Mouse (Mus musculus): ENCODE results near the gene Pogk. TPM values are rescaled to one million over a fixed set of nuclear protein-coding genes. Genes with fewer than 3 reads are reported as not detected.

The Pogk gene
- polyA plus RNA-seq, 1 experiment from 2014 or later: 43.3 TPM

DNA sequence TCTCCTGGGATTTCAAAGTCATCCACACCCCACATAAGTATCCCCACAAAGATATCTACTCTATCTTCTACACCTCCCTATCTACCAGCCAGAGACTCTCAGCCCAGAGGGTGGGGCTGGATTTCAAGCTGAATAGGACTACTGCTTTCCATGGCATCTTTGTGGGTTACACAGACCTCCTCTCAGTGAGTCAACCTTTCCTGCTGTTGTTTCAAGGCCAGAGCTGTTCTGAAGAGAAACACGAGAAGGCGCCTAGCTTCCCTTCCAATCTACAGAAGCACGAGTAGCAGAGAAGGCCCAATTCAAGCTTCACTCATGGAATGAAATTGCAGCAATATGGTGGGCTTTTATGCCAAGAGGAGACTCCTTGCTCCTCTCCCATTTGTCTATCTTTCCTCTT, 5.8 kb downstream of the Pogk start:
- WGBS: 89% methylated on average over 3 of the region's 3 CpGs

DNA sequence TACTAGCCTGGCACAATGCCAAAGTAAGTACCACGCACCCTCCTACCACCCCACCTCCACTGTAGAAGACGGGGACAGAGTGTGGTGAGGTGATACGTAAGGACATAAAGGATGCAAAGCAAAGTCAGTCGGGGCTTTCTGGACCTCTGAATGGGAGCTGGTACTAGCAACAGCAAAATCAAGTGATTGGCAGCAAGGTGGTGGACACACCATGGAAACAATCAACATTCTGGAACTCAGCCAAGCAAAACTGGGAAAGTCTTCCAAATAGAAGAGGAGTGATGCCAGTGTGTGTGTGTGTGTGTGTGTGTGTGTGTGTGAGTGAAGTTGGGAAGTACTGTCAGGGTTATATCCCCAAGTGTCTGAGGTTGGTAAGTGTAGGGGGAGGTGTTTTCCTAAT, 7.7 kb downstream of the Pogk start:
- H3K4me3 ChIP-seq (ENCODE audit: low read depth, low read length): no peak overlapping the region
- no peak overlapping the region for H3K27ac ChIP-seq (ENCODE audit: low read depth, low read length)
- no peaks in the 10 kb centered on the region for H3K4me1 ChIP-seq (ENCODE audit: control insufficient read depth, insufficient read depth, low read length)
- H3K27me3 ChIP-seq (ENCODE audit: control insufficient read depth, insufficient read depth, low read length): no peaks in the 10 kb centered on the region
- ATAC-seq (ENCODE audit: insufficient read depth, low FRiP score, low TSS enrichment) (no peak), DNase-seq (ENCODE audit: low spot score) (no peak)
- no peaks in the 10 kb centered on the region for H3K9me3 ChIP-seq (ENCODE audit: control insufficient read depth, low read length)
- no peak overlapping the region for H3K4me2 ChIP-seq (ENCODE audit: low read depth)
- peaks cover 36% of the 10 kb centered on the region for H3K36me3 ChIP-seq (ENCODE audit: control insufficient read depth, insufficient read depth, low read length)
- H3K9ac ChIP-seq (ENCODE audit: low read length): no peak overlapping the region
- WGBS: 91% methylated on average over 4 of the region's 4 CpGs

More for the DNA sequence above, 5.8 kb downstream of the Pogk start:
- no peaks in the 10 kb centered on the region for H3K9me3 ChIP-seq (ENCODE audit: control insufficient read depth, low read length)
- no peak overlapping the region for H3K9ac ChIP-seq (ENCODE audit: low read length)
- no peak overlapping the region for H3K4me3 ChIP-seq (ENCODE audit: low read depth, low read length)
- no peaks in the 10 kb centered on the region; the same call in 1 of the 2 replicates for H3K4me1 ChIP-seq (ENCODE audit: control insufficient read depth, insufficient read depth, low read length)
- peaks cover 27% of the 10 kb centered on the region for H3K36me3 ChIP-seq (ENCODE audit: control insufficient read depth, insufficient read depth, low read length)
- H3K27ac ChIP-seq (ENCODE audit: low read depth, low read length): no peak overlapping the region
- DNase-seq (ENCODE audit: low spot score) (no peak), ATAC-seq (ENCODE audit: insufficient read depth, low FRiP score, low TSS enrichment) (no peak)
- H3K27me3 ChIP-seq (ENCODE audit: control insufficient read depth, insufficient read depth, low read length): no peaks in the 10 kb centered on the region
- no peak overlapping the region for H3K4me2 ChIP-seq (ENCODE audit: low read depth)

- Histone ChIP-seq H3K27ac (ENCODE audit: low read depth, low read length) (no peak overlapping the region), H3K4me1 (ENCODE audit: control insufficient read depth, insufficient read depth, low read length) (no peaks in the 10 kb centered on the region), H3K4me2 (ENCODE audit: low read depth) (no peak overlapping the region), H3K9ac (ENCODE audit: low read length) (no peak overlapping the region), H3K9me3 (ENCODE audit: control insufficient read depth, low read length) (no peaks in the 10 kb centered on the region), H3K27me3 (ENCODE audit: control insufficient read depth, insufficient read depth, low read length) (no peaks in the 10 kb centered on the region), H3K36me3 (ENCODE audit: control insufficient read depth, insufficient read depth, low read length) (peaks cover 36% of the 10 kb centered on the region), H3K4me3 (ENCODE audit: low read depth, low read length) (no peak overlapping the region)
- no peak for DNase-seq (ENCODE audit: low spot score)
- no peak for ATAC-seq (ENCODE audit: insufficient read depth, low FRiP score, low TSS enrichment)
Observed at GRCm38 (mm10) chr1:166401455-166401854, 8.2 kb downstream of the Pogk start.

DNA sequence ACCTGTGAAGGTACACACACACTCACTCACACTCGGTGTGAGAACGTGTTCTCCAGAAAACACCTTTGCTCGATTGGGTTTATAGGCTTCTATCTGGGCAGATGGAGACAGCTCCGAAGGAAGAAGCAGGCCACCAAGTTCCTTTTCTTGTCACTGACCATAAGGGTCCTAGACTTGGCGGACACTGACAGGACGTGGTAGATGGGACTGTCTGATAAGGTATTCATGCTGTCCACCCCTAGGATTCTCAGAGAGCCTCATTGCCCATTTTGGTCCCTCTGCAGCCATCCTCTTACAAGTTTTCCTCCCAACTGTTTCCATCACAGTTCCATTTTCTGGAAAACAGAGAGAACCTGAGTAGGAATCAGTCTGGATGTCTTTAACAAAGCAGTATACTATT, 13.3 kb downstream of the Pogk start:
- H3K27me3 ChIP-seq (ENCODE audit: control insufficient read depth, insufficient read depth, low read length): no peaks in the 10 kb centered on the region
- no peak for DNase-seq (ENCODE audit: low spot score)
- peaks cover 30% of the 10 kb centered on the region for H3K36me3 ChIP-seq (ENCODE audit: control insufficient read depth, insufficient read depth, low read length)
- H3K4me3 ChIP-seq (ENCODE audit: low read depth, low read length): no peak overlapping the region
- no peak for ATAC-seq (ENCODE audit: insufficient read depth, low FRiP score, low TSS enrichment)
- WGBS: 95% methylated on average over 6 of the region's 6 CpGs
- H3K4me1 ChIP-seq (ENCODE audit: control insufficient read depth, insufficient read depth, low read length): no peaks in the 10 kb centered on the region
- H3K9ac ChIP-seq (ENCODE audit: low read length): no peak overlapping the region
- H3K27ac ChIP-seq (ENCODE audit: low read depth, low read length): no peak overlapping the region
- H3K9me3 ChIP-seq (ENCODE audit: control insufficient read depth, low read length): no peaks in the 10 kb centered on the region
- H3K4me2 ChIP-seq (ENCODE audit: low read depth): no peak overlapping the region

GRCm38 (mm10) chr1:166395661-166396060, 14.0 kb downstream of the Pogk start:
- Histone ChIP-seq H3K27ac (ENCODE audit: low read depth, low read length) (no peak overlapping the region), H3K36me3 (ENCODE audit: control insufficient read depth, insufficient read depth, low read length) (peaks cover 35% of the 10 kb centered on the region), H3K4me1 (ENCODE audit: control insufficient read depth, insufficient read depth, low read length) (no peaks in the 10 kb centered on the region), H3K9ac (ENCODE audit: low read length) (no peak overlapping the region), H3K27me3 (ENCODE audit: control insufficient read depth, insufficient read depth, low read length) (no peaks in the 10 kb centered on the region), H3K4me3 (ENCODE audit: low read depth, low read length) (no peak overlapping the region), H3K4me2 (ENCODE audit: low read depth) (no peak overlapping the region), H3K9me3 (ENCODE audit: control insufficient read depth, low read length) (no peaks in the 10 kb centered on the region)
- DNase-seq (ENCODE audit: low spot score) (no peak), ATAC-seq (ENCODE audit: insufficient read depth, low FRiP score, low TSS enrichment) (no peak)
- WGBS: 96% methylated on average over 5 of the region's 5 CpGs

GRCm38 (mm10) chr1:166394770-166395169, 14.9 kb downstream of the Pogk start:
- Histone ChIP-seq H3K4me2 (ENCODE audit: low read depth) (no peak overlapping the region), H3K9ac (ENCODE audit: low read length) (no peak overlapping the region), H3K4me1 (ENCODE audit: control insufficient read depth, insufficient read depth, low read length) (no peaks in the 10 kb centered on the region), H3K27me3 (ENCODE audit: control insufficient read depth, insufficient read depth, low read length) (no peaks in the 10 kb centered on the region), H3K36me3 (ENCODE audit: control insufficient read depth, insufficient read depth, low read length) (peaks cover 35% of the 10 kb centered on the region), H3K27ac (ENCODE audit: low read depth, low read length) (no peak overlapping the region), H3K4me3 (ENCODE audit: low read depth, low read length) (no peak overlapping the region), H3K9me3 (ENCODE audit: control insufficient read depth, low read length) (no peaks in the 10 kb centered on the region)
- no peak for ATAC-seq (ENCODE audit: insufficient read depth, low FRiP score, low TSS enrichment)
- no peak for DNase-seq (ENCODE audit: low spot score)
- 82% methylated on average over 4 of the region's 4 CpGs for WGBS

DNA sequence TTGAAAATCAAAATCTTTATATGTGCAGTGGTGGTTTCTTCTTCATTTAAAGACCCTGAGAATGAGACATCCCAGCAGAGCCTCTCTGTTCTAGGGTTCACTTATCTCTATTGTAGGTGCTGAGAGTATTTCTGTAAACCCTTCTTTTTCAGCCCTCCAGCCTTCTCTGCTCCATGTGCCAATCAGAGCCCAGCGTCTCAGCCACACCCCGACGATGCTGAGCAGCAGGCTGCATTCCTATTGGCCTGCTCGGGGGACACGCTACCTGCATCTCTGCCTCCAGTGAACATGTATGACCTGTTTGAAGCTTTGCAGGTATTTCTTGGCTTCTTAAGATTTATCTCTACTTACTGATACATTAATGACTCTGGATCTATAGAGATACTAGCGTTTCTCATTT, 18.0 kb downstream of the Pogk start:
- no peaks in the 10 kb centered on the region for H3K27me3 ChIP-seq (ENCODE audit: control insufficient read depth, insufficient read depth, low read length)
- DNase-seq (ENCODE audit: low spot score) (no peak), ATAC-seq (ENCODE audit: insufficient read depth, low FRiP score, low TSS enrichment) (no peak)
- H3K27ac ChIP-seq (ENCODE audit: low read depth, low read length): no peak overlapping the region
- WGBS: 89% methylated on average over 6 of the region's 6 CpGs
- no peaks in the 10 kb centered on the region for H3K9me3 ChIP-seq (ENCODE audit: control insufficient read depth, low read length)
- H3K4me1 ChIP-seq (ENCODE audit: control insufficient read depth, insufficient read depth, low read length): no peaks in the 10 kb centered on the region
- H3K9ac ChIP-seq (ENCODE audit: low read length): no peak overlapping the region
- H3K36me3 ChIP-seq (ENCODE audit: control insufficient read depth, insufficient read depth, low read length): peaks cover 25% of the 10 kb centered on the region
- H3K4me3 ChIP-seq (ENCODE audit: low read depth, low read length): no peak overlapping the region
- H3K4me2 ChIP-seq (ENCODE audit: low read depth): no peak overlapping the region

DNA sequence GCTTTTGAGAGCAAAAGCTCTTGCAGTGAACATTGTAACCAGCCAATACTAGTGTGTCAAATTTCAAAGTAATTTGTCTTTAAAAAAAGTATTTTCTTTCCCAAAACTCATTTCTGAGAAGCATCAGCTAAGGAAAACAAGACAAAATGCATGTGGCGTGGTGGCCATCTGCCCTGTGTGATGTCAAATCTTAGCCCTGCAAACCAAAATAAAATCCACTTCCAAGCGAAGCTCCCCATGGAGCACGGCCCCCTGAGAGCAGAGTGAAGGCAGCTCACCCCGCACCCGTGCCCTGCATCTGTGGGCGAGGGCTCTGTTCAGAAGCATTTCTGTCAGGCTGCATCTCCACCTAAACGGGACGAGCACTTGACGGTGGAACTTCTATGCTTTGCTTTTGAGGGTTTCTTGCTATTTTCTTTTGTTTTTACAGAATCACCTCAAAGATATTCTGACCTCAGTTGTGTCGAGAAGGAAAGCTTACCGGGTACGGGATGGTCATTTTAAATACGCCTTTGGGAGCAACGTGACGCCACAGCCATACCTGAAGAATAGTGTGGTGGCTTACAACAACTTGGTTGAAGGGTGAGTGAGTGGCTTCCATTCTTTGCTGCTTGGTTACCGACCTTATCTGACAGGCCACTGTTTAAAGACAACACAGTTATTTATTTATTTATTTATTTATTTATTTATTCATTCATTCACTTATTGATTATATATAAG, 20.1 kb downstream of the Pogk start:
- H3K27ac ChIP-seq (ENCODE audit: low read depth, low read length): no peak overlapping the region
- no peak overlapping the region for H3K4me3 ChIP-seq (ENCODE audit: low read depth, low read length)
- H3K27me3 ChIP-seq (ENCODE audit: control insufficient read depth, insufficient read depth, low read length): no peaks in the 10 kb centered on the region
- peaks cover 19% of the 10 kb centered on the region for H3K36me3 ChIP-seq (ENCODE audit: control insufficient read depth, insufficient read depth, low read length)
- H3K9ac ChIP-seq (ENCODE audit: low read length): no peak overlapping the region
- no peak overlapping the region for H3K4me2 ChIP-seq (ENCODE audit: low read depth)
- no peak for ATAC-seq (ENCODE audit: insufficient read depth, low FRiP score, low TSS enrichment)
- no peaks in the 10 kb centered on the region for H3K4me1 ChIP-seq (ENCODE audit: control insufficient read depth, insufficient read depth, low read length)
- no peaks in the 10 kb centered on the region for H3K9me3 ChIP-seq (ENCODE audit: control insufficient read depth, low read length)
- no peak for DNase-seq (ENCODE audit: low spot score)
- WGBS: 95% methylated on average over 16 of the region's 16 CpGs

- no peak for ATAC-seq (ENCODE audit: insufficient read depth, low FRiP score, low TSS enrichment)
- Histone ChIP-seq H3K4me2 (ENCODE audit: low read depth) (no peak overlapping the region), H3K27me3 (ENCODE audit: control insufficient read depth, insufficient read depth, low read length) (no peaks in the 10 kb centered on the region), H3K9me3 (ENCODE audit: control insufficient read depth, low read length) (no peaks in the 10 kb centered on the region), H3K36me3 (ENCODE audit: control insufficient read depth, insufficient read depth, low read length) (peaks cover 18% of the 10 kb centered on the region), H3K4me1 (ENCODE audit: control insufficient read depth, insufficient read depth, low read length) (no peaks in the 10 kb centered on the region), H3K27ac (ENCODE audit: low read depth, low read length) (no peak overlapping the region), H3K9ac (ENCODE audit: low read length) (no peak overlapping the region), H3K4me3 (ENCODE audit: low read depth, low read length) (no peak overlapping the region)
- WGBS: 95% methylated on average over 11 of the region's 11 CpGs
- no peak for DNase-seq (ENCODE audit: low spot score)
Observed at GRCm38 (mm10) chr1:166388511-166388910, 21.2 kb downstream of the Pogk start.
